ENCODE assay signal across 12 mouse cellular contexts in genomic region chr7:128414433-128414832, GRCm38 (mm10). TPM values are rescaled to one million over a fixed set of nuclear protein-coding genes. Genes with fewer than 3 reads are reported as not detected.
DNase-seq lines count a peak whose midpoint lies in the region; ATAC-seq and TF ChIP-seq lines count a peak whose summit lies in the region.
"Had no signal": no experiment of that assay in that cellular context is flagged by ENCODE, and none has a peak within 500 bp of the region (broad histone marks: within the 10 kb centered on the region; RNA-seq: fewer than 3 reads in every experiment).

No protein-coding gene starts in this region.

- intact Hi-C loops in left cerebral cortex, adult 2 months (cut with DNase I) = no loop called here

- no peak for DNase-seq in hindbrain, embryonic 11.5 days (ENCODE audit: low spot score)
- DNase-seq in stomach, postnatal 0 days (ENCODE audit: low spot score) = no peak
- DNase-seq in adrenal gland, adult 8-10 months = no peak
- DNase-seq in left cerebral cortex, adult 2 months (ENCODE audit: extremely low spot score in 1 of 2, low spot score in 2 of 2) = no peak
- DNase-seq: cerebellum, postnatal 25 days; gastrocnemius, postnatal 10 days; heart, adult 2 months; retina, postnatal 1 day had no signal

- H3K27me3 ChIP-seq in hindbrain, embryonic 11.5 days (ENCODE audit: control insufficient read depth, insufficient read depth, low read length) = peaks cover 33% of the 10 kb centered on the region
- H3K27me3 ChIP-seq in hindbrain, embryonic 13.5 days = peaks cover 52% of the 10 kb centered on the region
- H3K27me3 ChIP-seq in stomach, embryonic 15.5 days (replicated peaks) = peaks cover 47% of the 10 kb centered on the region
- H3K27me3 ChIP-seq in stomach, postnatal 0 days (ENCODE audit: control insufficient read depth, insufficient read depth, low read length) = no peaks in the 10 kb centered on the region
- H3K27me3 ChIP-seq in liver, embryonic 12.5 days (replicated peaks) = peaks cover 14% of the 10 kb centered on the region
- H3K27me3 ChIP-seq: Patski had no signal

- TF ChIP-seq CTCF in stomach, postnatal 0 days (IDR thresholded peaks at IDR 0.05; ENCODE audit: low read depth) = no peak
- TF ChIP-seq CTCF in left cerebral cortex, adult 2 months (IDR thresholded peaks at IDR 0.05) = no peak

- 58% methylated on average over 8 of the region's 8 CpGs for WGBS in hindbrain, embryonic 11.5 days
- WGBS in hindbrain, embryonic 13.5 days = 59% methylated on average over 8 of the region's 8 CpGs
- WGBS in stomach, embryonic 15.5 days = 45% methylated on average over 8 of the region's 8 CpGs
- WGBS in stomach, postnatal 0 days = 63% methylated on average over 8 of the region's 8 CpGs
- 7% methylated on average over 8 of the region's 8 CpGs for WGBS in liver, embryonic 12.5 days (ENCODE audit: insufficient replicate concordance)

- no peaks in the 10 kb centered on the region for H3K9me3 ChIP-seq in hindbrain, embryonic 11.5 days (ENCODE audit: control insufficient read depth, low read length)
- no peaks in the 10 kb centered on the region for H3K9me3 ChIP-seq in hindbrain, embryonic 13.5 days
- no peaks in the 10 kb centered on the region for H3K9me3 ChIP-seq in stomach, embryonic 15.5 days
- no peaks in the 10 kb centered on the region for H3K9me3 ChIP-seq in stomach, postnatal 0 days (ENCODE audit: control insufficient read depth, low read length)
- no peaks in the 10 kb centered on the region for H3K9me3 ChIP-seq in liver, embryonic 12.5 days (replicated peaks)

- no peak overlapping the region for H3K4me2 ChIP-seq in hindbrain, embryonic 11.5 days (replicated peaks; ENCODE audit: low read depth, low read length)
- H3K4me2 ChIP-seq in hindbrain, embryonic 13.5 days = no peak overlapping the region
- H3K4me2 ChIP-seq in stomach, embryonic 15.5 days = no peak overlapping the region
- H3K4me2 ChIP-seq in stomach, postnatal 0 days (replicated peaks; ENCODE audit: low read depth) = no peak overlapping the region
- peak overlapping the region; percentile 99 for H3K4me2 ChIP-seq in liver, embryonic 12.5 days

- H3K4me3 ChIP-seq in hindbrain, embryonic 11.5 days (ENCODE audit: low read depth, low read length) = no peak overlapping the region
- no peak overlapping the region for H3K4me3 ChIP-seq in hindbrain, embryonic 13.5 days
- no peak overlapping the region for H3K4me3 ChIP-seq in stomach, embryonic 15.5 days (replicated peaks)
- H3K4me3 ChIP-seq in stomach, postnatal 0 days (ENCODE audit: low read depth, low read length) = no peak overlapping the region
- H3K4me3 ChIP-seq in liver, embryonic 12.5 days = peak overlapping the region; percentile 72
- H3K4me3 ChIP-seq in left cerebral cortex, adult 2 months = no peak overlapping the region
- H3K4me3 ChIP-seq: heart, adult 2 months had no signal

- no peak for ATAC-seq in hindbrain, embryonic 11.5 days (ENCODE audit: low FRiP score)
- ATAC-seq in hindbrain, embryonic 13.5 days (ENCODE audit: low FRiP score) = no peak
- ATAC-seq in stomach, embryonic 15.5 days (ENCODE audit: insufficient read depth, low FRiP score, low read depth) = peak; percentile 25; the same call in 1 of the 2 replicates
- no peak for ATAC-seq in stomach, postnatal 0 days (ENCODE audit: low FRiP score, low TSS enrichment)
- ATAC-seq in liver, embryonic 12.5 days = peak; percentile 83
- ATAC-seq: Patski had no signal

- H3K36me3 ChIP-seq in hindbrain, embryonic 11.5 days (ENCODE audit: control insufficient read depth, insufficient read depth, low read length) = no peaks in the 10 kb centered on the region
- H3K36me3 ChIP-seq in hindbrain, embryonic 13.5 days = no peaks in the 10 kb centered on the region
- H3K36me3 ChIP-seq in stomach, embryonic 15.5 days = no peaks in the 10 kb centered on the region
- H3K36me3 ChIP-seq in stomach, postnatal 0 days (ENCODE audit: control insufficient read depth, insufficient read depth, low read length) = no peaks in the 10 kb centered on the region
- peaks cover 13% of the 10 kb centered on the region; the same call in 1 of the 2 replicates for H3K36me3 ChIP-seq in liver, embryonic 12.5 days

- TF ChIP-seq EP300 in stomach, postnatal 0 days (optimal IDR thresholded peaks at IDR 0.05) = no peak

- H3K4me1 ChIP-seq in hindbrain, embryonic 11.5 days (replicated peaks; ENCODE audit: control insufficient read depth, insufficient read depth, low read length) = no peaks in the 10 kb centered on the region; the same call in none of the 2 replicates
- peaks cover 25% of the 10 kb centered on the region for H3K4me1 ChIP-seq in hindbrain, embryonic 13.5 days (replicated peaks)
- peaks cover 14% of the 10 kb centered on the region for H3K4me1 ChIP-seq in stomach, embryonic 15.5 days
- no peaks in the 10 kb centered on the region for H3K4me1 ChIP-seq in stomach, postnatal 0 days (replicated peaks; ENCODE audit: control insufficient read depth, insufficient read depth)
- H3K4me1 ChIP-seq in liver, embryonic 12.5 days = peaks cover 85% of the 10 kb centered on the region

- H3K9ac ChIP-seq in hindbrain, embryonic 11.5 days (ENCODE audit: low read depth, low read length) = 0 out of 2 replicates have a peak overlapping the region, but pooled peaks have one; percentile 15
- H3K9ac ChIP-seq in hindbrain, embryonic 13.5 days = no peak overlapping the region
- no peak overlapping the region for H3K9ac ChIP-seq in stomach, embryonic 15.5 days
- no peak overlapping the region for H3K9ac ChIP-seq in stomach, postnatal 0 days (ENCODE audit: low read length)
- H3K9ac ChIP-seq in liver, embryonic 12.5 days = peak overlapping the region; percentile 72

- no peak overlapping the region for H3K27ac ChIP-seq in hindbrain, embryonic 11.5 days (ENCODE audit: low read depth, low read length)
- no peak overlapping the region for H3K27ac ChIP-seq in hindbrain, embryonic 13.5 days
- no peak overlapping the region for H3K27ac ChIP-seq in stomach, embryonic 15.5 days
- no peak overlapping the region for H3K27ac ChIP-seq in stomach, postnatal 0 days (replicated peaks)
- peak overlapping the region; percentile 92 for H3K27ac ChIP-seq in liver, embryonic 12.5 days
- H3K27ac ChIP-seq in left cerebral cortex, adult 2 months = no peak overlapping the region
- H3K27ac ChIP-seq: heart, adult 2 months had no signal

RNA-seq across cellular contexts. Expression of gene Rgs10, which starts 4.1 kb away (rescaled TPM):
- 12.4 TPM in 2 replicates for polyA plus RNA-seq in hindbrain, embryonic 11.5 days (2014; fragmentation: Nextera tagmentation; extraction: Ambion mirVana)
- polyA plus RNA-seq in hindbrain, embryonic 13.5 days (2015; fragmentation: Nextera tagmentation; extraction: Ambion mirVana) = 34.0 and 40.2 TPM in 2 replicates
- 25.7 and 27.9 TPM in 2 replicates for polyA plus RNA-seq in stomach, embryonic 15.5 days (2015; fragmentation: Nextera tagmentation; extraction: Ambion mirVana)
- 24.5 and 28.9 TPM in 2 replicates for polyA plus RNA-seq in stomach, postnatal 0 days (2015; fragmentation: Nextera tagmentation; extraction: Ambion mirVana)
- 57.7 and 58.1 TPM in 2 replicates for polyA plus RNA-seq in liver, embryonic 12.5 days (2016; fragmentation: Nextera tagmentation; extraction: Ambion mirVana)
- total RNA-seq in adrenal gland, adult 8-10 months (2022) = 10 to 100 TPM; 10.8 to 15.5 (median 12.3) TPM
- 10 to 100 TPM; 46.0 to 47.0 TPM for total RNA-seq in left cerebral cortex, adult 2 months (2021)

RNA-seq across cellular contexts. Expression of gene Tial1, which starts 47.1 kb away (rescaled TPM):
- 42.0 and 50.4 TPM in 2 replicates for polyA plus RNA-seq in hindbrain, embryonic 11.5 days (2014; fragmentation: Nextera tagmentation; extraction: Ambion mirVana)
- polyA plus RNA-seq in hindbrain, embryonic 13.5 days (2015; fragmentation: Nextera tagmentation; extraction: Ambion mirVana) = 34.3 and 36.2 TPM in 2 replicates
- 26.8 and 28.5 TPM in 2 replicates for polyA plus RNA-seq in stomach, embryonic 15.5 days (2015; fragmentation: Nextera tagmentation; extraction: Ambion mirVana)
- polyA plus RNA-seq in stomach, postnatal 0 days (2015; fragmentation: Nextera tagmentation; extraction: Ambion mirVana) = 12.5 and 13.1 TPM in 2 replicates
- polyA plus RNA-seq in liver, embryonic 12.5 days (2016; fragmentation: Nextera tagmentation; extraction: Ambion mirVana) = 17.9 and 18.2 TPM in 2 replicates
- 100 to 1,000 TPM in 2 of 4 experiments, 10 to 100 TPM in 2; 95.2 to 109 (median 102) TPM for total RNA-seq in adrenal gland, adult 8-10 months (2022)
- 100 to 1,000 TPM; 106 to 109 TPM for total RNA-seq in left cerebral cortex, adult 2 months (2021)

Comparison
In these comparisons a context has a peak if more than half of its experiments do, and no peak if none do; other contexts are left out.
1. ATAC-seq: peak in stomach, embryonic 15.5 days (single experiment) and liver, embryonic 12.5 days (single experiment); none in hindbrain, embryonic 11.5 days (single experiment), hindbrain, embryonic 13.5 days (single experiment) and stomach, postnatal 0 days (single experiment).
2. H3K9ac ChIP-seq: peak in hindbrain, embryonic 11.5 days (single experiment) and liver, embryonic 12.5 days (single experiment); none in hindbrain, embryonic 13.5 days (single experiment), stomach, embryonic 15.5 days (single experiment) and stomach, postnatal 0 days (single experiment).